Mouse (Mus musculus) layer of hippocampus, postnatal 10 days (tissue): ENCODE measurements at regions not wholly inside any gene's neighbourhood (a gene's known extent, or its start where the extent isn't known, plus 50 kb on each side); places are given as distances from the start of the nearest gene placed in this dataset.

ENCODE experiments used
- DNase-seq, 2 experiments: peaks; one replicate each; pipeline ENCODE4 v3.0.0; 2021; ENCODE audit warnings: low spot score in 2 of 2

- no peak for DNase-seq
These were observed 58.8 kb upstream of the L3mbtl3 start for GRCm38 (mm10) chr10:26434586-26434985.

- no peak for DNase-seq
These were observed 64.9 kb upstream of the L3mbtl3 start for GRCm38 (mm10) chr10:26440720-26441119.

GRCm38 (mm10) chr10:26484311-26484710 lies 108.5 kb upstream of the L3mbtl3 start:
- DNase-seq: no peak

- DNase-seq: no peak
These were observed 115.6 kb upstream of the L3mbtl3 start for GRCm38 (mm10) chr10:26491351-26491750.

GRCm38 (mm10) chr10:26492146-26492545 lies 116.4 kb upstream of the L3mbtl3 start:
- no peak for DNase-seq

GRCm38 (mm10) chr10:26492856-26493484 lies 117.2 kb upstream of the L3mbtl3 start:
- no peak for DNase-seq

- DNase-seq: no peak
These were observed 118.0 kb upstream of the L3mbtl3 start for GRCm38 (mm10) chr10:26493801-26494200.

- DNase-seq: peak; percentile 34 to 49
These were observed 118.6 kb upstream of the L3mbtl3 start for GRCm38 (mm10) chr10:26494380-26494781.

- no peak for DNase-seq
These were observed 124.6 kb upstream of the L3mbtl3 start for GRCm38 (mm10) chr10:26500265-26500935.

GRCm38 (mm10) chr10:26520879-26521278 lies 145.1 kb upstream of the L3mbtl3 start:
- DNase-seq: no peak

- DNase-seq: no peak
These were observed 150.2 kb upstream of the L3mbtl3 start for GRCm38 (mm10) chr10:26525848-26526546.

GRCm38 (mm10) chr10:26540189-26540588 lies 164.4 kb upstream of the L3mbtl3 start:
- DNase-seq: no peak

GRCm38 (mm10) chr10:26544061-26544460 lies 168.3 kb upstream of the L3mbtl3 start:
- DNase-seq: no peak

GRCm38 (mm10) chr10:26544796-26545195 lies 169.0 kb upstream of the L3mbtl3 start:
- DNase-seq: no peak

- DNase-seq: no peak
These were observed 180.5 kb upstream of the L3mbtl3 start for GRCm38 (mm10) chr10:26556246-26556645.

- DNase-seq: no peak
These were observed 182.3 kb upstream of the L3mbtl3 start for GRCm38 (mm10) chr10:26558118-26558517.

GRCm38 (mm10) chr10:26559323-26559722 lies 183.6 kb upstream of the L3mbtl3 start:
- no peak for DNase-seq

- no peak for DNase-seq
These were observed 184.7 kb upstream of the L3mbtl3 start for GRCm38 (mm10) chr10:26560456-26560855.

- DNase-seq: peak; percentile 33 to 52
These were observed 188.7 kb upstream of the L3mbtl3 start for GRCm38 (mm10) chr10:26564462-26564861.

GRCm38 (mm10) chr10:26567613-26568012 lies 185.6 kb upstream of the Arhgap18 start:
- no peak for DNase-seq

- no peak for DNase-seq
These were observed 182.8 kb upstream of the Arhgap18 start for GRCm38 (mm10) chr10:26570468-26570867.

GRCm38 (mm10) chr10:26571377-26571776 lies 181.8 kb upstream of the Arhgap18 start:
- DNase-seq: no peak
